8 mouse cellular contexts compared by ENCODE assay signal in the genomic region with DNA sequence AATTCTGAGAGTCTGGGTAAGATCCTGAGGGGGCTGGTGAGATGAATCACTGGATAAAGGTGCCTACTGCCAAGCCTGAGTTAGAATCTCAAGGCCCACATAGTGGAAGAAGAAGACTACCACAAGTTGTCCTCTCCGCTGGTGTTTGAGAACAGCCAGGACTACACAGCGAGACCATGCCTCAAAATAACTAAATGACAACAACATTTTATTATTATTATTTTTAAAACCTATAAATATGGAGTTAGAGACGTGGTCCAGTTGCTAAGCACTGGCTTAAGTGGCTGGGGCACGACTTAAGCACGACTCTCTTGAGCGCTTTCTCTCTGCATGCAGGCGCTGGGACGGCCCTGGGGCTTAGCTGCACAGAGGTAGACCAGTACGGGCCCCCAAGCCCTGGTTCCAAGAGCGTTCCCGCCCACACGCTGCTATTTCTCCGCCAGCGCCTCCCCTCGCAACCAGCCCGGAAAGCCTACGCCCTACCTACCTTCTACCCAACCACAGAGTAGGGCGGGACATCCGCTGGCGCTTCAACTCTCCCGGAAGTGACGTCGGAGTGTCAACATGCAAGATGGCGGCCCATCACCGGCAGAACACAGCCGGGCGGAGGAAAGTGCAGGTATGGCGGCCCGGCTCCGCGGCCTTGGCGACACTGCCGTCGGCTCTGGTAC. TPM values are rescaled to one million over a fixed set of nuclear protein-coding genes. Genes with fewer than 3 reads are reported as not detected.
DNase-seq lines count a peak whose midpoint lies in the region; ATAC-seq and TF ChIP-seq lines count a peak whose summit lies in the region.

A gene (plus strand): TSS at position 540 of the 671 bp plus-strand sequence.

- no peaks in the 10 kb centered on the region for H3K27me3 ChIP-seq in CH12.LX (replicated peaks)
- H3K27me3 ChIP-seq in forebrain, embryonic 11.5 days (ENCODE audit: control insufficient read depth, insufficient read depth, low read length), result no peaks in the 10 kb centered on the region
- H3K27me3 ChIP-seq in heart, embryonic 16.5 days (ENCODE audit: control insufficient read depth, insufficient read depth, low read length), result no peaks in the 10 kb centered on the region
- no peaks in the 10 kb centered on the region for H3K27me3 ChIP-seq in liver, embryonic 15.5 days
- 0 out of 2 replicates have a peak, but pooled peaks cover 5% of the 10 kb centered on the region for H3K27me3 ChIP-seq in neural tube, embryonic 12.5 days (replicated peaks)

- peak; percentile 98 for ATAC-seq in forebrain, embryonic 11.5 days (replicated peaks; ENCODE audit: low FRiP score)
- ATAC-seq in heart, embryonic 16.5 days (replicated peaks; ENCODE audit: extremely low read depth, insufficient read depth, low FRiP score), result peak; percentile 98
- peak; percentile 98 for ATAC-seq in liver, embryonic 15.5 days (ENCODE audit: insufficient read depth)
- peak; percentile 99 for ATAC-seq in neural tube, embryonic 12.5 days (ENCODE audit: low FRiP score, low read depth)

- dilution Hi-C loops in CH12.LX (cut with MboI; ENCODE audit: extremely low pct_ligation_motif_present, extremely low pct_unique_long_range_greater_than_20kb, low sequenced_read_pairs), result no loop called here

- in situ Hi-C loops in CH12.LX (cut with MboI; ENCODE audit: low pct_ligation_motif_present, low pct_unique_long_range_greater_than_20kb, low sequenced_read_pairs), result loop anchor here (25.0 kb wide), 2 partner anchors 232 to 432 kb away; no protein-coding TSS in a partner anchor

- TF ChIP-seq EP300 in CH12.LX (IDR thresholded peaks at IDR 0.05; ENCODE audit: low read length), result no peak

- peaks cover 0 to 28% of the 10 kb centered on the region in 2 experiments for H3K36me3 ChIP-seq in CH12.LX (replicated peaks in 1 of 2; ENCODE audit: control insufficient read depth in 1 of 2, insufficient read depth in 1 of 2, low read length in 1 of 2)
- no peaks in the 10 kb centered on the region for H3K36me3 ChIP-seq in forebrain, embryonic 11.5 days (ENCODE audit: control insufficient read depth, insufficient read depth, low read length)
- H3K36me3 ChIP-seq in heart, embryonic 16.5 days (ENCODE audit: control insufficient read depth, insufficient read depth), result no peaks in the 10 kb centered on the region
- H3K36me3 ChIP-seq in liver, embryonic 15.5 days (replicated peaks), result peaks cover 10% of the 10 kb centered on the region; the same call in 1 of the 2 replicates
- 0 out of 2 replicates have a peak, but pooled peaks cover 3% of the 10 kb centered on the region for H3K36me3 ChIP-seq in neural tube, embryonic 12.5 days

- H3K4me3 ChIP-seq in CH12.LX (replicated peaks in 1 of 3; ENCODE audit: low read depth in 2 of 3, low read length in 2 of 3, poor library complexity in 1 of 3), result peak within 1 kb of the TSS; percentile 86 to 96 (median 90)
- peak within 1 kb of the TSS; percentile 95 for H3K4me3 ChIP-seq in forebrain, embryonic 11.5 days (ENCODE audit: low read depth, low read length)
- H3K4me3 ChIP-seq in heart, embryonic 16.5 days (ENCODE audit: low read length), result peak within 1 kb of the TSS; percentile 91
- H3K4me3 ChIP-seq in liver, embryonic 15.5 days (replicated peaks), result peak within 1 kb of the TSS; percentile 89
- H3K4me3 ChIP-seq in neural tube, embryonic 12.5 days, result peak within 1 kb of the TSS; percentile 97

- TF ChIP-seq CTCF in CH12.LX (conservative IDR thresholded peaks at IDR 0.05 in 1 of 2, IDR thresholded peaks at IDR 0.05 in 1 of 2; ENCODE audit: low read depth in 2 of 2, low read length in 2 of 2), result no peak

- DNase-seq in CH12.LX (ENCODE audit: extremely low read depth), result peak; percentile 99
- DNase-seq in c-Kit-positive CD71-positive TER-119-negative erythroid progenitor cells, embryonic 14.5 days (ENCODE audit: low read depth), result peak; percentile 98
- DNase-seq in forebrain, embryonic 11.5 days (ENCODE audit: low spot score), result peak; percentile 98
- DNase-seq in kidney, postnatal 36 days, result peak; percentile 98 to 99
- DNase-seq in telencephalon, adult 2 months (ENCODE audit: low read depth, low spot score), result peak; percentile 97

- peak within 1 kb of the TSS; percentile 74 for H3K9ac ChIP-seq in CH12.LX (ENCODE audit: insufficient read depth, low read depth)
- H3K9ac ChIP-seq in forebrain, embryonic 11.5 days (ENCODE audit: low read length), result peak within 1 kb of the TSS; percentile 82
- H3K9ac ChIP-seq in heart, embryonic 16.5 days (ENCODE audit: low read length), result peak within 1 kb of the TSS; percentile 88
- H3K9ac ChIP-seq in liver, embryonic 15.5 days, result peak within 1 kb of the TSS; percentile 85
- peak within 1 kb of the TSS; percentile 93 for H3K9ac ChIP-seq in neural tube, embryonic 12.5 days

- peaks cover 3% of the 10 kb centered on the region for H3K9me3 ChIP-seq in CH12.LX (replicated peaks; ENCODE audit: low read length)
- no peaks in the 10 kb centered on the region for H3K9me3 ChIP-seq in forebrain, embryonic 11.5 days (ENCODE audit: control insufficient read depth, low read length)
- no peaks in the 10 kb centered on the region for H3K9me3 ChIP-seq in heart, embryonic 16.5 days (replicated peaks; ENCODE audit: control insufficient read depth, low read length)
- H3K9me3 ChIP-seq in liver, embryonic 15.5 days (replicated peaks), result no peaks in the 10 kb centered on the region
- no peaks in the 10 kb centered on the region for H3K9me3 ChIP-seq in neural tube, embryonic 12.5 days

- TF ChIP-seq POLR2A in CH12.LX (IDR thresholded peaks at IDR 0.05; ENCODE audit: low read depth, low read length), result peak; percentile 85

- peak within 1 kb of the TSS; percentile 79 for H3K4me2 ChIP-seq in CH12.LX (ENCODE audit: insufficient read depth, low read depth, poor library complexity, severe bottlenecking)
- peak within 1 kb of the TSS; percentile 82 for H3K4me2 ChIP-seq in forebrain, embryonic 11.5 days (ENCODE audit: low read depth, low read length, severe bottlenecking)
- H3K4me2 ChIP-seq in heart, embryonic 16.5 days (ENCODE audit: low read depth, low read length), result peak within 1 kb of the TSS; percentile 96
- peak within 1 kb of the TSS; percentile 85 for H3K4me2 ChIP-seq in liver, embryonic 15.5 days
- peak within 1 kb of the TSS; percentile 76 for H3K4me2 ChIP-seq in neural tube, embryonic 12.5 days (replicated peaks)

- peaks cover 20% of the 10 kb centered on the region for H3K79me2 ChIP-seq in CH12.LX (replicated peaks; ENCODE audit: control insufficient read depth, extremely low read depth, insufficient read depth, poor library complexity, severe bottlenecking)

- H3K27ac ChIP-seq in CH12.LX (ENCODE audit: insufficient read depth, low read depth), result no peak within 1 kb of the TSS
- peak within 1 kb of the TSS; percentile 75 for H3K27ac ChIP-seq in forebrain, embryonic 11.5 days (ENCODE audit: low read depth, low read length)
- H3K27ac ChIP-seq in heart, embryonic 16.5 days (ENCODE audit: low read length), result peak within 1 kb of the TSS; percentile 79
- H3K27ac ChIP-seq in liver, embryonic 15.5 days (replicated peaks), result peak within 1 kb of the TSS; percentile 86
- H3K27ac ChIP-seq in neural tube, embryonic 12.5 days, result peak within 1 kb of the TSS; percentile 53; the same call in 1 of the 2 replicates

- 3% methylated on average over 34 of the region's 34 CpGs for WGBS in forebrain, embryonic 11.5 days
- WGBS in heart, embryonic 16.5 days, result 4% methylated on average over 34 of the region's 34 CpGs
- 3% methylated on average over 34 of the region's 34 CpGs for WGBS in liver, embryonic 15.5 days (ENCODE audit: insufficient replicate concordance)
- WGBS in neural tube, embryonic 12.5 days, result 5% methylated on average over 34 of the region's 34 CpGs

- TF ChIP-seq RAD21 in CH12.LX (IDR thresholded peaks at IDR 0.05; ENCODE audit: low read depth, low read length), result no peak

- H3K4me1 ChIP-seq in CH12.LX (ENCODE audit: control insufficient read depth in 1 of 2, insufficient read depth in 2 of 2), result peaks cover 4 to 25% of the 10 kb centered on the region in 2 experiments; a peak in 3 of 4 replicates
- H3K4me1 ChIP-seq in forebrain, embryonic 11.5 days (replicated peaks; ENCODE audit: control insufficient read depth, insufficient read depth, low read length), result peaks cover 11% of the 10 kb centered on the region
- H3K4me1 ChIP-seq in heart, embryonic 16.5 days (ENCODE audit: control insufficient read depth, insufficient read depth, low read length), result peaks cover 13% of the 10 kb centered on the region
- peaks cover 39% of the 10 kb centered on the region for H3K4me1 ChIP-seq in liver, embryonic 15.5 days (replicated peaks)
- H3K4me1 ChIP-seq in neural tube, embryonic 12.5 days, result peaks cover 11% of the 10 kb centered on the region

TF ChIP-seq in CH12.LX, 34 proteins besides CTCF, POLR2A, EP300 and RAD21 (continues in another document):
- TF ChIP-seq TBP (conservative IDR thresholded peaks at IDR 0.05; ENCODE audit: low read depth, low read length) (peak; percentile 58; the same call in 1 of the 2 replicates), ETS1 (conservative IDR thresholded peaks at IDR 0.05; ENCODE audit: low read depth, low read length) (0 out of 2 replicates have a peak, but pooled peaks have one; percentile 14), MAFK (IDR thresholded peaks at IDR 0.05; ENCODE audit: insufficient replicate concordance, low read length) (no peak), NRF1 (IDR thresholded peaks at IDR 0.05; ENCODE audit: low read depth, low read length) (peak; percentile 57; the same call in 1 of the 2 replicates), MYC (IDR thresholded peaks at IDR 0.05; ENCODE audit: low read depth, low read length) (0 out of 2 replicates have a peak, but pooled peaks have one; percentile 33), MXI1 (IDR thresholded peaks at IDR 0.05; ENCODE audit: low read depth, low read length) (peak; percentile 59; the same call in 1 of the 2 replicates), SMC3 (IDR thresholded peaks at IDR 0.05; ENCODE audit: low read depth, low read length) (no peak), ZNF384 (IDR thresholded peaks at IDR 0.05; ENCODE audit: low read depth, low read length) (no peak), GABPA (IDR thresholded peaks at IDR 0.05; ENCODE audit: insufficient replicate concordance, low read depth, low read length) (no peak), MEF2A (IDR thresholded peaks at IDR 0.05; ENCODE audit: borderline replicate concordance, low read depth, low read length) (peak; percentile 24; the same call in 1 of the 2 replicates), JUND (conservative IDR thresholded peaks at IDR 0.05; ENCODE audit: low read depth, low read length) (no peak), POLR2AphosphoS2 (IDR thresholded peaks at IDR 0.05; ENCODE audit: low read depth, low read length) (peak; percentile 60; the same call in 1 of the 2 replicates)

RNA-seq across cellular contexts. Expression of the gene that starts here (rescaled TPM):
- 26.7 and 26.9 TPM in 2 replicates for total RNA-seq in CH12.LX (2012; rRNA removed)
- total RNA-seq in CH12.LX (2014; rRNA removed), result 31.0 and 32.3 TPM in 2 replicates
- 31.6 and 32.0 TPM in 2 replicates for polyA plus RNA-seq in CH12.LX (2012; ENCODE audit: insufficient read length, low read depth)
- 60.7 and 67.0 TPM in 2 replicates for polyA plus RNA-seq in forebrain, embryonic 11.5 days (2014; fragmentation: Nextera tagmentation; extraction: Ambion mirVana)
- 36.1 and 37.3 TPM in 2 replicates for polyA plus RNA-seq in heart, embryonic 16.5 days (2015; fragmentation: Nextera tagmentation; extraction: Ambion mirVana)
- 21.2 and 21.4 TPM in 2 replicates for polyA plus RNA-seq in liver, embryonic 15.5 days (2015; fragmentation: Nextera tagmentation; extraction: Ambion mirVana)
- polyA plus RNA-seq in neural tube, embryonic 12.5 days (2016; fragmentation: Nextera tagmentation; extraction: Ambion mirVana), result 63.1 and 67.7 TPM in 2 replicates
